Mouse (Mus musculus): Measurements from ENCODE around the gene Slc16a1. TPM values are rescaled to one million over a fixed set of nuclear protein-coding genes. Genes with fewer than 3 reads are reported as not detected.
"Not testable (repeated sequence)": the region's sequence is repeated elsewhere in the genome, so short reads cannot be mapped to it uniquely, and the experiment has no call there.

Slc16a1 gene
- polyA plus RNA-seq, 1 experiment = 41.6 TPM

DNA sequence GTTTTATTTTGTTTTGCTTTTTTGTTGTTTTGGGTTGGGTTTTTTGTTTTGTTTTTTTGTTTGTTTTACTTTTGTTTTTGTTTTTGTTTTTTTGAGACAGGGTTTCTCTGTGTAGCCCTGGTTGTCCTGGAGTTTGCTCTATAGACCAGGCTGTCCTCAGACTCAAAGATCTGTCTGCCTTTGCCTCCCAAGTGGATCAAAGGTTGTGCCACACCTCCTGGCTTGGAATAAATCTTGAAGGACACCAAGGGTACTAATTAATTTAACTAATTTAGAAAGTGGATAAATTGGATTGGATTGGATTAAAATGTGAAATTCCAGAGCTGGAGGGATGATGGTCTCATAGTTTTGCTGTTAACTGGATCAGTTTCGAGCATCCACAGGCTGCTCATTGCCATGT lies 63.3 kb downstream of the Slc16a1 start:
- Histone ChIP-seq H3K4me3 (replicated peaks; ENCODE audit: control insufficient read depth, low read depth, low read length) (no peak overlapping the region), H3K27ac (ENCODE audit: control insufficient read depth, insufficient read depth, low read depth, low read length, poor library complexity) (no peak overlapping the region), H3K4me1 (ENCODE audit: control insufficient read depth, insufficient read depth, low read length) (no peaks in the 10 kb centered on the region)
- TF ChIP-seq POLR2A (IDR thresholded peaks at IDR 0.05; ENCODE audit: borderline replicate concordance, control insufficient read depth, low read depth, low read length) = no peak
- TF ChIP-seq CTCF (IDR thresholded peaks at IDR 0.05; ENCODE audit: control insufficient read depth, insufficient read depth, low read length) = no peak
- WGBS = 84% methylated on average over 1 of the region's 1 CpGs

GRCm38 (mm10) chr3:104703941-104704340 lies 65.5 kb downstream of the Slc16a1 start:
- no peak for TF ChIP-seq POLR2A (IDR thresholded peaks at IDR 0.05; ENCODE audit: borderline replicate concordance, control insufficient read depth, low read depth, low read length)
- no peak for TF ChIP-seq CTCF (IDR thresholded peaks at IDR 0.05; ENCODE audit: control insufficient read depth, insufficient read depth, low read length)

GRCm38 (mm10) chr3:104706446-104706845 lies 68.0 kb downstream of the Slc16a1 start:
- peaks cover 3% of the 10 kb centered on the region; the same call in 1 of the 2 replicates for H3K4me1 ChIP-seq (ENCODE audit: control insufficient read depth, insufficient read depth, low read length)
- WGBS = 75% methylated on average over 2 of the region's 2 CpGs
- no peak overlapping the region for H3K4me3 ChIP-seq (replicated peaks; ENCODE audit: control insufficient read depth, low read depth, low read length)
- no peak for TF ChIP-seq CTCF (IDR thresholded peaks at IDR 0.05; ENCODE audit: control insufficient read depth, insufficient read depth, low read length)
- no peak for TF ChIP-seq POLR2A (IDR thresholded peaks at IDR 0.05; ENCODE audit: borderline replicate concordance, control insufficient read depth, low read depth, low read length)
- H3K27ac ChIP-seq (ENCODE audit: control insufficient read depth, insufficient read depth, low read depth, low read length, poor library complexity) = no peak overlapping the region

More at GRCm38 (mm10) chr3:104703941-104704340, 65.5 kb downstream of the Slc16a1 start:
- no peak overlapping the region for H3K4me3 ChIP-seq (replicated peaks; ENCODE audit: control insufficient read depth, low read depth, low read length)
- no peak overlapping the region for H3K27ac ChIP-seq (ENCODE audit: control insufficient read depth, insufficient read depth, low read depth, low read length, poor library complexity)
- H3K4me1 ChIP-seq (ENCODE audit: control insufficient read depth, insufficient read depth, low read length) = peaks cover 3% of the 10 kb centered on the region; the same call in 1 of the 2 replicates
- 75% methylated on average over 4 of the region's 4 CpGs for WGBS

- H3K4me1 ChIP-seq (ENCODE audit: control insufficient read depth, insufficient read depth, low read length); H3K4me3 ChIP-seq (replicated peaks; ENCODE audit: control insufficient read depth, low read depth, low read length); H3K27ac ChIP-seq (ENCODE audit: control insufficient read depth, insufficient read depth, low read depth, low read length, poor library complexity): not testable (repeated sequence)
- 54% methylated on average over 6 of the region's 6 CpGs for whole genome bisulfite sequencing
These were observed 68.7 kb downstream of the Slc16a1 start for GRCm38 (mm10) chr3:104706951-104707771.

- H3K27ac ChIP-seq (ENCODE audit: control insufficient read depth, insufficient read depth, low read depth, low read length, poor library complexity); H3K4me3 ChIP-seq (replicated peaks; ENCODE audit: control insufficient read depth, low read depth, low read length); H3K4me1 ChIP-seq (ENCODE audit: control insufficient read depth, insufficient read depth, low read length): not testable (repeated sequence)
- WGBS = 26% methylated on average over 1 of the region's 1 CpGs
These were observed 69.3 kb downstream of the Slc16a1 start for GRCm38 (mm10) chr3:104707772-104708144.

Other genes starting within 250 kb of the Slc16a1 start
- gene Lrig2, start 126.8 kb upstream of the Slc16a1 start, polyA plus RNA-seq (2011; ENCODE audit: insufficient read depth, insufficient read length, low replicate concordance, missing spikeins) = 2.4 and 6.0 TPM in 2 replicates
- 2.0 and 2.6 TPM in 2 replicates for gene Ppm1j, start 142.4 kb downstream of the Slc16a1 start, polyA plus RNA-seq (2011; ENCODE audit: insufficient read depth, insufficient read length, low replicate concordance, missing spikeins)
- gene Fam19a3, start 143.2 kb downstream of the Slc16a1 start, polyA plus RNA-seq (2011; ENCODE audit: insufficient read depth, insufficient read length, low replicate concordance, missing spikeins) = 0.31 TPM in 1 of 2 replicates, not detected in the other
- 23.4 and 33.5 TPM in 2 replicates for gene Rhoc, start 149.7 kb downstream of the Slc16a1 start, polyA plus RNA-seq (2011; ENCODE audit: insufficient read depth, insufficient read length, low replicate concordance, missing spikeins)
- 7.5 and 18.5 TPM in 2 replicates for gene Mov10, start 179.9 kb downstream of the Slc16a1 start, polyA plus RNA-seq (2011; ENCODE audit: insufficient read depth, insufficient read length, low replicate concordance, missing spikeins)
- gene St7l, start 225.3 kb downstream of the Slc16a1 start, polyA plus RNA-seq (2011; ENCODE audit: insufficient read depth, insufficient read length, low replicate concordance, missing spikeins) = 3.4 and 14.7 TPM in 2 replicates
- gene Capza1, start 225.8 kb downstream of the Slc16a1 start, polyA plus RNA-seq (2011; ENCODE audit: insufficient read depth, insufficient read length, low replicate concordance, missing spikeins) = 32.7 and 62.7 TPM in 2 replicates

Measured in bone marrow, adult 2 months (tissue).